Mouse (Mus musculus): ENCODE data around the gene Polr1a. TPM values are rescaled to one million over a fixed set of nuclear protein-coding genes. Genes with fewer than 3 reads are reported as not detected.

Polr1a gene
- total and polyA plus RNA-seq, 3 experiments, result 50.2 to 126 (median 73.7) TPM

GRCm38 (mm10) chr6:71967847-71968246 is 59.0 kb downstream of the Polr1a start:
- no peak overlapping the region for H3K27ac ChIP-seq (ENCODE audit: insufficient read depth, low read depth)
- H3K4me2 ChIP-seq (ENCODE audit: insufficient read depth, low read depth, poor library complexity, severe bottlenecking), result no peak overlapping the region
- no peaks in the 10 kb centered on the region for H3K4me1 ChIP-seq (ENCODE audit: control insufficient read depth in 1 of 2, insufficient read depth in 2 of 2)
- peaks cover 77 to 97% of the 10 kb centered on the region in 2 experiments for H3K36me3 ChIP-seq (replicated peaks in 1 of 2; ENCODE audit: control insufficient read depth in 1 of 2, insufficient read depth in 1 of 2, low read length in 1 of 2)
- H3K27me3 ChIP-seq (replicated peaks), result no peaks in the 10 kb centered on the region
- no peak overlapping the region for H3K9ac ChIP-seq (ENCODE audit: insufficient read depth, low read depth)
- in situ Hi-C loops (cut with MboI; ENCODE audit: low pct_ligation_motif_present, low pct_unique_long_range_greater_than_20kb, low sequenced_read_pairs) (no loop called here), dilution Hi-C loops (cut with MboI; ENCODE audit: extremely low pct_ligation_motif_present, extremely low pct_unique_long_range_greater_than_20kb, low sequenced_read_pairs) (no loop called here)
- H3K9me3 ChIP-seq (replicated peaks; ENCODE audit: low read length), result peaks cover 6% of the 10 kb centered on the region
- H3K79me2 ChIP-seq (replicated peaks; ENCODE audit: control insufficient read depth, extremely low read depth, insufficient read depth, poor library complexity, severe bottlenecking), result no peaks in the 10 kb centered on the region
- H3K4me3 ChIP-seq (replicated peaks in 1 of 3; ENCODE audit: low read depth in 2 of 3, low read length in 2 of 3, poor library complexity in 1 of 3), result no peak overlapping the region
- DNase-seq (ENCODE audit: extremely low read depth), result no peak
- TF ChIP-seq ZNF384 (IDR thresholded peaks at IDR 0.05; ENCODE audit: low read depth, low read length), result no peak

GRCm38 (mm10) chr6:71969459-71969858 is 60.6 kb downstream of the Polr1a start:
- Histone ChIP-seq H3K36me3 (replicated peaks in 1 of 2; ENCODE audit: control insufficient read depth in 1 of 2, insufficient read depth in 1 of 2, low read length in 1 of 2) (peaks cover 93 to 97% of the 10 kb centered on the region in 2 experiments), H3K4me3 (replicated peaks in 1 of 3; ENCODE audit: low read depth in 2 of 3, low read length in 2 of 3, poor library complexity in 1 of 3) (no peak overlapping the region), H3K9me3 (replicated peaks; ENCODE audit: low read length) (peaks cover 6% of the 10 kb centered on the region), H3K4me2 (ENCODE audit: insufficient read depth, low read depth, poor library complexity, severe bottlenecking) (no peak overlapping the region), H3K27me3 (replicated peaks) (no peaks in the 10 kb centered on the region), H3K9ac (ENCODE audit: insufficient read depth, low read depth) (no peak overlapping the region), H3K79me2 (replicated peaks; ENCODE audit: control insufficient read depth, extremely low read depth, insufficient read depth, poor library complexity, severe bottlenecking) (no peaks in the 10 kb centered on the region), H3K4me1 (ENCODE audit: control insufficient read depth in 1 of 2, insufficient read depth in 2 of 2) (no peaks in the 10 kb centered on the region), H3K27ac (ENCODE audit: insufficient read depth, low read depth) (no peak overlapping the region)
- TF ChIP-seq KAT2A (IDR thresholded peaks at IDR 0.05; ENCODE audit: insufficient replicate concordance, low read length), result no peak
- TF ChIP-seq SIN3A (IDR thresholded peaks at IDR 0.05; ENCODE audit: low read length), result no peak
- TF ChIP-seq MEF2A (IDR thresholded peaks at IDR 0.05; ENCODE audit: borderline replicate concordance, low read depth, low read length), result no peak
- no peak for TF ChIP-seq ZKSCAN1 (IDR thresholded peaks at IDR 0.05; ENCODE audit: borderline replicate concordance, low read depth, low read length)
- no peak for TF ChIP-seq USF2 (conservative IDR thresholded peaks at IDR 0.05; ENCODE audit: low read depth, low read length)
- no peak for TF ChIP-seq NELFE (IDR thresholded peaks at IDR 0.05; ENCODE audit: low read depth, low read length)
- TF ChIP-seq MAFK (IDR thresholded peaks at IDR 0.05; ENCODE audit: insufficient replicate concordance, low read length), result no peak
- no peak for TF ChIP-seq TCF12 (IDR thresholded peaks at IDR 0.05; ENCODE audit: low read depth, low read length)
- no peak for TF ChIP-seq ZMIZ1 (IDR thresholded peaks at IDR 0.05; ENCODE audit: low read depth, low read length)
- no peak for TF ChIP-seq RAD21 (IDR thresholded peaks at IDR 0.05; ENCODE audit: low read depth, low read length)
- no peak for TF ChIP-seq IRF4 (IDR thresholded peaks at IDR 0.05; ENCODE audit: low read depth, low read length)
- dilution Hi-C loops (cut with MboI; ENCODE audit: extremely low pct_ligation_motif_present, extremely low pct_unique_long_range_greater_than_20kb, low sequenced_read_pairs), result no loop called here
- no peak for DNase-seq (ENCODE audit: extremely low read depth)
- in situ Hi-C loops (cut with MboI; ENCODE audit: low pct_ligation_motif_present, low pct_unique_long_range_greater_than_20kb, low sequenced_read_pairs), result no loop called here

- Histone ChIP-seq H3K9ac (ENCODE audit: insufficient read depth, low read depth) (no peak overlapping the region), H3K79me2 (replicated peaks; ENCODE audit: control insufficient read depth, extremely low read depth, insufficient read depth, poor library complexity, severe bottlenecking) (no peaks in the 10 kb centered on the region), H3K4me3 (replicated peaks in 1 of 3; ENCODE audit: low read depth in 2 of 3, low read length in 2 of 3, poor library complexity in 1 of 3) (no peak overlapping the region), H3K36me3 (replicated peaks in 1 of 2; ENCODE audit: control insufficient read depth in 1 of 2, insufficient read depth in 1 of 2, low read length in 1 of 2) (peaks cover 94 to 97% of the 10 kb centered on the region in 2 experiments), H3K4me2 (ENCODE audit: insufficient read depth, low read depth, poor library complexity, severe bottlenecking) (no peak overlapping the region), H3K27ac (ENCODE audit: insufficient read depth, low read depth) (no peak overlapping the region), H3K27me3 (replicated peaks) (no peaks in the 10 kb centered on the region), H3K4me1 (ENCODE audit: control insufficient read depth in 1 of 2, insufficient read depth in 2 of 2) (no peaks in the 10 kb centered on the region), H3K9me3 (replicated peaks; ENCODE audit: low read length) (peaks cover 6% of the 10 kb centered on the region)
- in situ Hi-C loops (cut with MboI; ENCODE audit: low pct_ligation_motif_present, low pct_unique_long_range_greater_than_20kb, low sequenced_read_pairs) (no loop called here), dilution Hi-C loops (cut with MboI; ENCODE audit: extremely low pct_ligation_motif_present, extremely low pct_unique_long_range_greater_than_20kb, low sequenced_read_pairs) (no loop called here)
- TF ChIP-seq POLR2A (IDR thresholded peaks at IDR 0.05; ENCODE audit: low read depth, low read length) (no peak), BHLHE40 (IDR thresholded peaks at IDR 0.05; ENCODE audit: low read depth, low read length) (no peak), USF2 (conservative IDR thresholded peaks at IDR 0.05; ENCODE audit: low read depth, low read length) (no peak)
- no peak for DNase-seq (ENCODE audit: extremely low read depth)
Observed at GRCm38 (mm10) chr6:71970154-71970553, 61.3 kb downstream of the Polr1a start.
